Mouse (Mus musculus): Measurements from ENCODE around the gene Tbkbp1. TPM values are rescaled to one million over a fixed set of nuclear protein-coding genes. Genes with fewer than 3 reads are reported as not detected.

The Tbkbp1 gene
- total RNA-seq, 2 experiments from 2014 or later: 13.3 to 16.7 TPM

- intact Hi-C loops (cut with DNase I): no loop called here
- DNase-seq (ENCODE audit: low spot score): no peak
Observed at GRCm38 (mm10) chr11:97094600-97094999, 56.7 kb downstream of the Tbkbp1 start.

GRCm38 (mm10) chr11:97086365-97086764, 64.9 kb downstream of the Tbkbp1 start:
- no peak for DNase-seq (ENCODE audit: low spot score)
- intact Hi-C loops (cut with DNase I): no loop called here

Small RNA genes within 50 kb of the gene (microRNA-seq; reads per million reads assigned to microRNA genes)
- gene Mir7235: 0.83 reads per million

Other genes starting within 250 kb of the Tbkbp1 start
- 10 to 100 TPM; 21.6 to 23.2 TPM for gene Cdk5rap3, start 235.0 kb downstream of the Tbkbp1 start, total RNA-seq (2021)
- 1 to 10 TPM; 1.7 to 2.3 TPM for gene Prr15l, start 223.4 kb downstream of the Tbkbp1 start, total RNA-seq (2021)
- 10 to 100 TPM; 11.3 to 12.9 TPM for gene Pnpo, start 207.5 kb downstream of the Tbkbp1 start, total RNA-seq (2021)
- 10 to 100 TPM in 1 of 2 experiments, 1 to 10 TPM in 1; 9.8 to 11.6 TPM for gene Sp2, start 168.5 kb downstream of the Tbkbp1 start, total RNA-seq (2021)
- gene Sp6, start 138.1 kb downstream of the Tbkbp1 start, total RNA-seq (2021): under 1 TPM; 0.11 to 0.29 TPM
- gene Scrn2, start 121.6 kb downstream of the Tbkbp1 start, total RNA-seq (2021): 10 to 100 TPM; 11.9 to 13.2 TPM
- under 1 TPM in 1 of 2 experiments, not detected in 1; 0.50 TPM for gene Lrrc46, start 110.1 kb downstream of the Tbkbp1 start, total RNA-seq (2021)
- 10 to 100 TPM; 81.0 to 85.2 TPM for gene Mrpl10, start 109.9 kb downstream of the Tbkbp1 start, total RNA-seq (2021)
- gene Osbpl7, start 100.9 kb downstream of the Tbkbp1 start, total RNA-seq (2021): 1 to 10 TPM; 5.1 to 5.5 TPM
- gene Tbx21, start 36.2 kb downstream of the Tbkbp1 start, total RNA-seq (2021): not detected
- gene Kpnb1, start 36.4 kb upstream of the Tbkbp1 start, total RNA-seq (2021): 10 to 100 TPM; 80.0 to 81.2 TPM
- 10 to 100 TPM; 75.6 to 79.8 TPM for gene Npepps, start 129.1 kb upstream of the Tbkbp1 start, total RNA-seq (2021)
- gene Mrpl45, start 164.2 kb upstream of the Tbkbp1 start, total RNA-seq (2021): 10 to 100 TPM; 57.8 to 60.6 TPM
- under 1 TPM; 0.05 to 0.06 TPM for gene Gpr179, start 200.6 kb upstream of the Tbkbp1 start, total RNA-seq (2021)
- gene Socs7, start 211.1 kb upstream of the Tbkbp1 start, total RNA-seq (2021): 10 to 100 TPM; 17.9 to 19.9 TPM

All from heart, postnatal 25 days (tissue).